Mouse (Mus musculus): Measurements from ENCODE around the gene Nek10. TPM values are rescaled to one million over a fixed set of nuclear protein-coding genes. Genes with fewer than 3 reads are reported as not detected.
"Not testable (repeated sequence)": the region's sequence is repeated elsewhere in the genome, so short reads cannot be mapped to it uniquely, and the experiment has no call there.

The Nek10 gene
- under 1 TPM; 0.10 to 0.13 TPM for total RNA-seq (2021)
- long read RNA-seq, experiment 1, result 0 reads
- long read RNA-seq, experiment 2, result 0 reads

DNA sequence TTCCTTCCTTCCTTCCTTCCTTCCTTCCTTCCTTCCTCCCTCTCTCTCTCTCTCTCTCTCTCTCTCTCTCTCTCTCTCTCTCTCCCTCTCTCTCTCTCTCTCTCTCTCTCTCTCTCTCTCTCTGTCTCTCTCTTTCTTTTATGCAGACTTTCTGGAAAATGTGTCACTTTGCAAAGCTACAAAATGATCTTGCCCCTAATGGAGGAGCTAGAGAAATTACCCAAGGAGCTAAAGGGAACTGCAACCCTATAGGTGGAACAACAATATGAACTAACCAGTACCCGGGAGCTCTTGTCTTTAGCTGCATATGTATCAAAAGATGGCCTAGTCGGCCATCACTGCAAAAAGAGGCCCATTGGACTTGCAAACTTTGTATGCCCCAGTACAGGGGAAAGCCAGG is at the start of gene Nek10:
Gene Nek10 (plus strand): TSS at position 301 of the 400 bp plus-strand sequence.
- DNase-seq, result not testable (repeated sequence)

GRCm38 (mm10) chr14:14781169-14781568 is 22.0 kb upstream of the Nek10 start:
- DNase-seq, result no peak

GRCm38 (mm10) chr14:14784223-14784622 is 19.0 kb upstream of the Nek10 start:
- no peak for DNase-seq

- DNase-seq, result no peak
Observed at GRCm38 (mm10) chr14:14786979-14787378, 16.2 kb upstream of the Nek10 start.

DNA sequence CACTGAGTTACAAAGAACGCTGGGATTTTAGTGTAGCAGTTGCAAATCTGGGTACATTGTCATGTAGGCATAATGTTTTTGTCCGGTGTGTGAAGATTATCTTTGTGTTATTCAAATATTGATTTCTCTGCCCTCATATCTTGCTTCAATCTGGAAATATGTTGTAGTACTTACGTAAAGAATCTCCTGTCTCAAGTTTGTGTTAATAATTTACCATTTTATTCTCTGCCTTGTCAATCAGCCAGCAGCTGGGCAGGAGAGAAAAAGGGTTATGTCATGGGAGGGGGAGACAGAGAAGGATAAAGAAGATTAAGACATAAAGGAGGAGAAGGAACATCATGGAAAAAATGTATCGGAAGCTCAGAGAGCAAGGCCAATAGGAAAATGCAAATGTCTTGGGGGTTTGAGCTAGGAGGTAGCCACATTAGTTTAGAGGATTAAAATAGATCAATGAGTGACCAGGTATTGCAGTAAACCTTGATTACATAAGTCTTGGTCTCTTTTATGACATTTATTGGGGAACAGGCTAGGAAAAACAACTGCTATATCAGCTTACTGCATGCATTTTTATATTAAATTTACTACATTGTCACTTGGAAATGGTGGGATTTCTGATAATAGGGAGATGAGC is 13.3 kb upstream of the Nek10 start:
- no peak for DNase-seq

- DNase-seq, result no peak
Observed at GRCm38 (mm10) chr14:14799861-14800260, 3.4 kb upstream of the Nek10 start.

- DNase-seq, result no peak
Observed at GRCm38 (mm10) chr14:14800332-14800731, 2.9 kb upstream of the Nek10 start.

- no peak for DNase-seq
Observed at GRCm38 (mm10) chr14:14800810-14801209, 2.4 kb upstream of the Nek10 start.

- no peak for DNase-seq
Observed at GRCm38 (mm10) chr14:14803921-14804517, 804 bp downstream of the Nek10 start.

GRCm38 (mm10) chr14:14804518-14805212 is 1.4 kb downstream of the Nek10 start:
- DNase-seq, result no peak

DNA sequence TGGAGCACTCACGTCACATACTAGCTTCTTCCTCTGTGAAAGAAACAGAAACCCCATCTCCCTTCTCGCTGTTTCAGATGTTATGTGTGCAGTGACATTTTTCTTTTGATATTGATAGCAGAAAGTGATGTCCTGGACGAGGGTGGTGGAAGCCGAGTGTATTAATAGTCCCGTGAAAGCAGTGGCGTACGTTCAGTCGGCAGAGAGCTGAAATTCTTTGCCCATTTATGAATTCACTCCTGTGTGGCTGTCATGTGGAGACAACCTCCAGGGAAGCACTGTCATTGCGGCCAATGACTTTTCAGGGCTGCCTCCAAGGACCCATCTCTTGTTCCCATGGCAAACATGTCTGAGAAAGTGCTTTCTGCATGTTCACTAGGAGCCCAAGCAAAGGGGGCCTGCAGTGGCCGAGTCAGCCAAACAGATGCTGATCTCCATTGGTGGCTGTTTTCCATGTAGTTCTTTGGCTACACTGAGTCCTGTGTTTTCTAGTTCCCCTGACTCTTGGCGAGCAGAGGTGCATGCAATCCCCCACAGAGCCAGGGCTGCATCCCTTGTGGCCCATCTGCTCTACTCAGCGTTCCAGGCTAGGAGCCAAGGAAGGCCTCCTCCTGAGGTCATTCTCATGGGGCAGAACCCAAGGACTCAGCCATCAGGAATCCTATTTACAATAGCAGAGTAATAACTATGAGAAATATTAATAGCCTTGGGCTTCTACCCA is 29.5 kb downstream of the Nek10 start:
- DNase-seq, result peak; percentile 88 to 89

GRCm38 (mm10) chr14:14833498-14833897 is 30.3 kb downstream of the Nek10 start:
- DNase-seq, result no peak

GRCm38 (mm10) chr14:14834266-14834665 is 31.1 kb downstream of the Nek10 start:
- no peak for DNase-seq

DNA sequence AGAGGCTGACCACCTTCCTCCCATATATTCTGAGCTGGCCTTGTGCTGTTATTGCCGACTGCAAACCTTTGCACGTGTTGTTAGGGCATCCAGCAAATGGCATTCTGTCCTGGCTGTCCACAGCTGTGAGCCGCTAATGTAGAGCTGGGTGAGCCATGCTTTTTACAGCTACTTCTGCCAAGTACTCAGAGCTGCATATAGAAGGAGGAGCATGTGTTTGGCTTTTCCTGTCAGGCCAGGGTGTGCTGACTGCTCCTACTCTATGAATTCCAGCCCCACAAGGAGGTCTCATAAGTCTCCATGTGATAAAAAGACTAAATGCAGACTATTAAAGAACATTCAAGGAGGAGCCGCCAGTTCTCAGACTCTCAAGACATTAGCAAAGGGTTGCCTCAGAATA is 34.4 kb downstream of the Nek10 start:
- DNase-seq, result no peak

DNA sequence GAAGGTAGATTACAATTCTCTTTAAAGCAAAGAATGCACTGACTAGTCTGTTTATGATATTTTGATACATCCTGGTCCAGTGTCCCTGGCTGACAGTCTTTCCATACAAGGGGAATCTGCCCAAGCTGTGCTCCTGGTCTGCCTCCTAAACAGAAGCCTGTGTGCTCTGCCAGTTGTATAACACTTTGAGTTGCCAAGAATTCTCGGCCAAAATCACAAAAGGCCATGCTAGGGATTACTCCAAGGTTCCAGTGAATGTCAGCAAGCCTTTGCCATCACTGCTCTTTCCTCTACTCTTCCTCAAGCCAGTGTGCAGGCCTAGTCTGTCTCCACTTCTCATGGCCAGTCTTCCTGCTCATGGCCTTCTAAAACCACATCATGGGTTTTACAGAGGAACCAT is 34.9 kb downstream of the Nek10 start:
- peak; percentile 34 to 40 for DNase-seq

GRCm38 (mm10) chr14:14842734-14843530 is 39.7 kb downstream of the Nek10 start:
- DNase-seq, result no peak

GRCm38 (mm10) chr14:14852838-14853237 is 49.6 kb downstream of the Nek10 start:
- DNase-seq, result peak; percentile 23 to 24

DNA sequence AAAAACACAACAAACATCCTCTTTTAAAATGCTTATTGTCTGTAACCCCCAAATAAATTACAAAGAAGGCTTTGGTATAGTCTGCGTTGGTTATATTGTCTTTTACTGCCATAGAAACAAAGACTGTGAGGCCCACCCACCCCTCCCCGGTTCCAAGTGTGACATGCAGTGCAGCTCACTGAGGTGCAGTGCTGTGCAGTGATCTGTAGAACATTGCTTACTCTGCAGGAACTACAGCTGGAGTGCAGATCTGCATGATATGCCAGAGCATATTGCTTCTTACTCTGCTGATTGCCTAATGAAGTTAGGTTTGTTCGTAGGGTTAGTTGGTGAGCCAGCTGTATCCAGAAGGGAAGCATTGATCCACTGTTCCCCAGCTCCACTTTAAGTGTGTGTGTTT is 57.1 kb downstream of the Nek10 start:
- DNase-seq, result no peak

DNA sequence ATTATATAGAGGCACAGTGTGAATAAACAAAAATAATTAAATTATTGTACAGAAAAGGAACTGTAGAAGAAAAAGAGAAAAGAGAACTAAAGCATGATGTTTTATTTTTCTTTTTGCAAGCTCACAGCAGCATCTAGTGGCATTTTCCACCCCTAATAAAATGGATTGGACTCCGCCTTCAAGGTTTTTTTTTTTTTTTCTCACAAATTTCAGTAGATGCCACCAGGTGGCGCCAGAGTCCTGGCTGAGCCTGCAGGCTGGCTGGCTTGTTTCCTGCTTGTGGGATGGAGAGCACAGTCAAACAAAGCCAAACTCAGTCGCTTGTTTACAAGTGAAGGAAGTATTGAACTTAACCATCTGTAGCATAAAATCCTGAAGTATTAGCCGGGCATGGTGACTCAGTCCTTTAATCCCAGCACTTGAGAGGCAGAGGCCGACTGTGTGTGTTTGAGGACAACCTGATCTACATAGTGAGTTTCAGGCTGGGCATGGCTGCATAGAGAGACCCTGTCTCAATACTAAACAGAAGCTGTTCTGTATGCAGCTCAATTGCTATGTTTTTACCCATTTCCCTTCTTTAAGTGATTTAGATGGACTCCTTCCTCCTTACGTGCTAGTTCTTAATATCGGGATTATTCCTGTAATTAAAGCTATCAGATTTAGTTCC is 60.6 kb downstream of the Nek10 start:
- DNase-seq, result peak; percentile 79 to 81

DNA sequence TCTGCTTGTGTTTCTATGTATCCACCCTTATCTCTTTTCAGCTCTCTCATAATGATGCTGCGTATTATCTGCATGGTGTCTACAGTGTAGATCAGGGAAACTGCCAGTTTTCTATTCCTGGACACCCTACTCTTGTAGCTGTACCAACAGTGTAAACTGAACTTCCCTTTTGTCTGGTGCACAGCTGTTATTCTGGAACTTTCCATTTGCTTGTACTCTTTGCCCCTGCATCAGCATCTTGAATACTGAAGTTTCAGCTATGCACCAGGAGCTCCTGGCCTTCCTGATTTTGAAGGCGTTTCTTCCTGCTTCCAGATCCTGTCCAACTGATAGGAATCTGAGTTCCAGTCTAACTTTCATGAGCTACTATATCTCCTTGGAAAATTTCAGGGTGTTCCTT is 66.0 kb downstream of the Nek10 start:
- DNase-seq, result no peak

- DNase-seq, result no peak
Observed at GRCm38 (mm10) chr14:14870059-14870458, 66.8 kb downstream of the Nek10 start.
